In genomic region chr5:53315829-53316228, GRCm38 (mm10) we compare ENCODE assay signal across 16 mouse cellular contexts. TPM values are rescaled to one million over a fixed set of nuclear protein-coding genes. Genes with fewer than 3 reads are reported as not detected.
DNase-seq lines count a peak whose midpoint lies in the region; ATAC-seq and TF ChIP-seq lines count a peak whose summit lies in the region.
"Had no signal": no experiment of that assay in that cellular context is flagged by ENCODE, and none has a peak within 500 bp of the region (broad histone marks: within the 10 kb centered on the region; RNA-seq: fewer than 3 reads in every experiment).

No protein-coding gene starts in this region.

- H3K4me1 ChIP-seq in kidney, postnatal 0 days (replicated peaks; ENCODE audit: insufficient read depth, low read length) = no peaks in the 10 kb centered on the region
- H3K4me1 ChIP-seq in kidney, embryonic 16.5 days (ENCODE audit: insufficient read depth, low read length) = peaks cover 13% of the 10 kb centered on the region; the same call in 1 of the 2 replicates
- H3K4me1 ChIP-seq: heart, embryonic 15.5 days had no signal

- H3K9me3 ChIP-seq in kidney, postnatal 0 days (replicated peaks; ENCODE audit: low read length) = no peaks in the 10 kb centered on the region
- no peaks in the 10 kb centered on the region for H3K9me3 ChIP-seq in kidney, embryonic 16.5 days (ENCODE audit: low read length)
- H3K9me3 ChIP-seq: embryonic facial prominence, embryonic 12.5 days; heart, embryonic 15.5 days; limb, embryonic 12.5 days had no signal

- peak; percentile 32; the same call in 1 of the 2 replicates for TF ChIP-seq CTCF in kidney, postnatal 0 days (IDR thresholded peaks at IDR 0.05; ENCODE audit: low read depth)
- peak; percentile 24 for TF ChIP-seq CTCF in Patski (IDR thresholded peaks at IDR 0.05)

- H3K4me3 ChIP-seq in kidney, postnatal 0 days (replicated peaks; ENCODE audit: low read depth, low read length) = no peak overlapping the region
- H3K4me3 ChIP-seq in kidney, embryonic 16.5 days (ENCODE audit: low read length) = no peak overlapping the region
- H3K4me3 ChIP-seq: embryonic facial prominence, embryonic 12.5 days; heart, embryonic 15.5 days; limb, embryonic 12.5 days had no signal

- H3K27me3 ChIP-seq in kidney, postnatal 0 days (ENCODE audit: insufficient read depth, low read length) = no peaks in the 10 kb centered on the region
- H3K27me3 ChIP-seq in kidney, embryonic 16.5 days (ENCODE audit: insufficient read depth, low read length) = no peaks in the 10 kb centered on the region
- H3K27me3 ChIP-seq in Patski = no peaks in the 10 kb centered on the region
- H3K27me3 ChIP-seq: embryonic facial prominence, embryonic 12.5 days; heart, embryonic 15.5 days; limb, embryonic 12.5 days had no signal

- 68% methylated on average over 2 of the region's 2 CpGs for WGBS in kidney, postnatal 0 days
- WGBS in kidney, embryonic 16.5 days = 65% methylated on average over 2 of the region's 2 CpGs

- no peaks in the 10 kb centered on the region for H3K36me3 ChIP-seq in kidney, postnatal 0 days (ENCODE audit: insufficient read depth, low read length)
- H3K36me3 ChIP-seq in kidney, embryonic 16.5 days (ENCODE audit: insufficient read depth, low read length) = no peaks in the 10 kb centered on the region
- H3K36me3 ChIP-seq: embryonic facial prominence, embryonic 12.5 days; heart, embryonic 15.5 days; limb, embryonic 12.5 days had no signal

- no peak overlapping the region for H3K4me2 ChIP-seq in kidney, postnatal 0 days (ENCODE audit: low read length)
- no peak overlapping the region for H3K4me2 ChIP-seq in kidney, embryonic 16.5 days (replicated peaks; ENCODE audit: low read depth, low read length)
- H3K4me2 ChIP-seq: embryonic facial prominence, embryonic 12.5 days; heart, embryonic 15.5 days; hindbrain, embryonic 14.5 days; limb, embryonic 12.5 days had no signal

- DNase-seq in kidney, postnatal 0 days (ENCODE audit: low spot score) = no peak
- DNase-seq in 3T3-L1 (ENCODE audit: low read depth, low spot score) (peak; percentile 27), 416B (ENCODE audit: low read depth) (peak; percentile 12), Patski (ENCODE audit: low read depth, low spot score) (no peak)
- no peak for DNase-seq in adrenal gland, postnatal 36 days
- DNase-seq: cerebellum, postnatal 36 days; kidney, adult 8-10 months; lung, adult 2 months; right cerebral cortex, postnatal 25 days had no signal

- no peak overlapping the region for H3K9ac ChIP-seq in kidney, postnatal 0 days (ENCODE audit: low read depth, low read length)
- no peak overlapping the region for H3K9ac ChIP-seq in kidney, embryonic 16.5 days (replicated peaks; ENCODE audit: low read length)
- H3K9ac ChIP-seq: embryonic facial prominence, embryonic 12.5 days; heart, embryonic 15.5 days; hindbrain, embryonic 14.5 days; limb, embryonic 12.5 days had no signal

- no peak overlapping the region for H3K27ac ChIP-seq in kidney, postnatal 0 days
- no peak overlapping the region for H3K27ac ChIP-seq in kidney, embryonic 16.5 days (ENCODE audit: low read length)
- H3K27ac ChIP-seq: embryonic facial prominence, embryonic 12.5 days; heart, embryonic 15.5 days; hindbrain, embryonic 14.5 days; limb, embryonic 12.5 days had no signal

- no peak for ATAC-seq in kidney, postnatal 0 days (replicated peaks; ENCODE audit: low FRiP score, low read depth)
- ATAC-seq in kidney, embryonic 16.5 days (ENCODE audit: low FRiP score, low TSS enrichment) = no peak
- ATAC-seq in Patski = no peak
- ATAC-seq in erythroid progenitor cell, adult 5-6 weeks (replicated peaks; ENCODE audit: low FRiP score, poor library complexity, severe bottlenecking) = no peak
- ATAC-seq: midbrain, embryonic 16.5 days had no signal

- POLR2A ChIA-PET in Patski (lab: Charles Lee) = no interaction called here

- CTCF ChIA-PET in Patski (lab: Charles Lee) = interaction anchor here (0.8 to 1.9 kb wide), 2 partner anchors 10 to 32 kb away, joined by 3 to 6 read pairs; no protein-coding TSS in a partner anchor

- in situ Hi-C loops in Patski (cut with MboI; ENCODE audit: low pct_unique_long_range_greater_than_20kb) = no loop called here

RNA-seq across cellular contexts. Expression of gene Smim20, which starts 48.9 kb away (rescaled TPM):
- 135 and 143 TPM in 2 replicates for polyA plus RNA-seq in kidney, postnatal 0 days (2015; fragmentation: Nextera tagmentation; extraction: Ambion mirVana)
- 98.2 and 98.5 TPM in 2 replicates for polyA plus RNA-seq in kidney, embryonic 16.5 days (2015; fragmentation: Nextera tagmentation; extraction: Ambion mirVana)
- 91.7 TPM for polyA plus RNA-seq in Patski (2021)
- total RNA-seq in erythroid progenitor cell, adult 5-6 weeks (2015; ENCODE audit: low replicate concordance) = 1.3 and 28.8 TPM in 2 replicates
- 12.8 and 16.4 TPM in 2 replicates for total RNA-seq in erythroid progenitor cell, adult 5-6 weeks (2017; ENCODE audit: low replicate concordance)
- total RNA-seq in adrenal gland, postnatal 36 days (2021) = 10 to 100 TPM; 44.2 to 65.8 TPM

Comparison
In these comparisons a context has a peak if more than half of its experiments do, and no peak if none do; other contexts are left out.
1. DNase-seq: peak in 3T3-L1 (single experiment) and 416B (single experiment); none in kidney, postnatal 0 days (single experiment), Patski (single experiment) and adrenal gland, postnatal 36 days (0 of 2).